Mouse (Mus musculus): ENCODE results near the gene Sult5a1.
"Not testable (repeated sequence)": the region's sequence is repeated elsewhere in the genome, so short reads cannot be mapped to it uniquely, and the experiment has no call there.

The Sult5a1 gene

GRCm38 (mm10) chr8:123157888-123158465 lies at the start of gene Sult5a1:
Sult5a1 (minus strand) TSS chr8:123158315.
- peak in 1 of 2 experiments; percentile 12 for DNase-seq

- DNase-seq: no peak
These were observed 45.5 kb upstream of the Sult5a1 start for GRCm38 (mm10) chr8:123203571-123203970.

GRCm38 (mm10) chr8:123202288-123202687 lies 44.2 kb upstream of the Sult5a1 start:
- DNase-seq: peak; percentile 90 to 94

GRCm38 (mm10) chr8:123199864-123200263 lies 41.7 kb upstream of the Sult5a1 start:
- no peak for DNase-seq

- not testable (repeated sequence) for DNase-seq
These were observed 38.9 kb upstream of the Sult5a1 start for GRCm38 (mm10) chr8:123197016-123197415.

- no peak for DNase-seq
These were observed 35.7 kb upstream of the Sult5a1 start for GRCm38 (mm10) chr8:123193771-123194170.

- DNase-seq: no peak
These were observed 33.8 kb upstream of the Sult5a1 start for GRCm38 (mm10) chr8:123191908-123192307.

GRCm38 (mm10) chr8:123190678-123191077 lies 32.6 kb upstream of the Sult5a1 start:
- peak; percentile 82 to 83 for DNase-seq

GRCm38 (mm10) chr8:123188841-123189240 lies 30.7 kb upstream of the Sult5a1 start:
- DNase-seq: no peak

- no peak for DNase-seq
These were observed 29.9 kb upstream of the Sult5a1 start for GRCm38 (mm10) chr8:123188006-123188405.

GRCm38 (mm10) chr8:123185566-123186409 lies 27.7 kb upstream of the Sult5a1 start, which contains the start of gene Dpep1:
Dpep1 (plus strand) TSS chr8:123186242.
- no peak for DNase-seq

- no peak for DNase-seq
These were observed 23.3 kb upstream of the Sult5a1 start for GRCm38 (mm10) chr8:123181391-123181790.

GRCm38 (mm10) chr8:123156070-123156773 lies 1.9 kb downstream of the Sult5a1 start:
- no peak for DNase-seq

- peak; percentile 60 for DNase-seq
These were observed 2.9 kb downstream of the Sult5a1 start for GRCm38 (mm10) chr8:123155177-123155576.

GRCm38 (mm10) chr8:123150737-123151171 lies 7.4 kb downstream of the Sult5a1 start:
- no peak for DNase-seq

- no peak for DNase-seq
These were observed 11.7 kb downstream of the Sult5a1 start for GRCm38 (mm10) chr8:123146390-123146789.

- DNase-seq: peak in 1 of 2 experiments; percentile 30
These were observed 12.8 kb downstream of the Sult5a1 start for GRCm38 (mm10) chr8:123145279-123145678.

- DNase-seq: peak; percentile 96 to 98
These were observed 16.2 kb downstream of the Sult5a1 start for GRCm38 (mm10) chr8:123141741-123142462.

- DNase-seq: no peak
These were observed 19.4 kb downstream of the Sult5a1 start for GRCm38 (mm10) chr8:123138741-123139140.

- DNase-seq: peak; percentile 83 to 87
These were observed 20.5 kb downstream of the Sult5a1 start for GRCm38 (mm10) chr8:123137645-123138077.

GRCm38 (mm10) chr8:123136287-123136686 lies 21.8 kb downstream of the Sult5a1 start:
- no peak for DNase-seq

- DNase-seq: no peak
These were observed 22.3 kb downstream of the Sult5a1 start for GRCm38 (mm10) chr8:123135806-123136205.

- peak; percentile 62 to 68 for DNase-seq
These were observed 22.7 kb downstream of the Sult5a1 start for GRCm38 (mm10) chr8:123135406-123135805.

All from cerebellum, postnatal 10 days (tissue).